Mouse (Mus musculus): Measurements from ENCODE around the gene Med27.

GRCm38 (mm10) chr2:29383133-29383532 lies 36.5 kb downstream of the Med27 start:
- no peak for TF ChIP-seq CTCF (IDR thresholded peaks at IDR 0.05; ENCODE audit: borderline replicate concordance, insufficient read depth, low read length)
- TF ChIP-seq POLR2A (IDR thresholded peaks at IDR 0.05; ENCODE audit: low read depth, low read length): no peak

Measured in embryonic fibroblast, embryonic 13.5 days (primary cell).